Mouse (Mus musculus): ENCODE results near the gene Pet117. TPM values are rescaled to one million over a fixed set of nuclear protein-coding genes. Genes with fewer than 3 reads are reported as not detected.

Pet117 gene
- polyA plus RNA-seq, 1 experiment = 1.2 TPM

DNA sequence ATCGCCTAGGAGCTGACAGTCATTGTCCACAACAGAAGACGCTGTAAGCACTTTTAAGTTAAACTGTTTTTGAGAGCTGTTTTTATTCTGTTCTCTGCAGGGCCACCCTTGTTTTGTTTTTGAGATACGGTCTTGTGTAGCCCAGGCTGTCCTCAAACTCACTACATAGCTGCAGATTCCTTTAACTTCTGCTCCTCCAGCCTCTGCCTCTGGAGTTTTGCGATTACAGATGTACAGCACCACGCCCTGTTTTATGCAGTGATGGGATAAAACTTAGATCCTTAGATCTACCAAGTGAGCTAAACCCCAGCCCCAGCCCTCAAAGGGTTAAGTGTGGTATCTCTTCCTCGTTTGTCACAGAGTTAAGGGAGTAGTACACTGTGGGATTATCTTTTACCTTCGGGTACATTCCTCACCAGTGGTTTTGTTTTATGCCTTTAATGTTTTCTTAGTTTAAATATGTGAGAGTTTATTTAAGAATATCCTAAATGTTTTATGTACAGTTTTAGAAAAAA, 13.9 kb downstream of the Pet117 start:
- Histone ChIP-seq H3K79me2 (ENCODE audit: control insufficient read depth, insufficient read depth) (peaks cover 11% of the 10 kb centered on the region), H3K4me3 (ENCODE audit: insufficient read depth, poor library complexity, severe bottlenecking) (no peak overlapping the region), H3K36me3 (ENCODE audit: control insufficient read depth, insufficient read depth) (peaks cover 79% of the 10 kb centered on the region), H3K79me3 (ENCODE audit: low read depth) (peaks cover 7% of the 10 kb centered on the region), H3K27me3 (ENCODE audit: control insufficient read depth, insufficient read depth, insufficient read length) (no peaks in the 10 kb centered on the region), H3ac (ENCODE audit: control insufficient read depth, insufficient read length, low read depth) (no peak overlapping the region)
- TF ChIP-seq CTCF (IDR thresholded peaks at IDR 0.05; ENCODE audit: control insufficient read depth, insufficient read depth, insufficient read length) (no peak), USF1 (IDR thresholded peaks at IDR 0.05; ENCODE audit: low read depth) (no peak), MYOD1 (IDR thresholded peaks at IDR 0.05; ENCODE audit: control insufficient read depth, insufficient read length, low read depth) (no peak), MYOG (IDR thresholded peaks at IDR 0.05; ENCODE audit: control insufficient read depth, extremely low read depth, insufficient read length) (no peak), CEBPB (IDR thresholded peaks at IDR 0.05; ENCODE audit: low read depth) (no peak), FOSL1 (IDR thresholded peaks at IDR 0.05; ENCODE audit: insufficient read depth, low read length, poor library complexity, severe bottlenecking) (no peak), MAX (IDR thresholded peaks at IDR 0.05) (no peak)

DNA sequence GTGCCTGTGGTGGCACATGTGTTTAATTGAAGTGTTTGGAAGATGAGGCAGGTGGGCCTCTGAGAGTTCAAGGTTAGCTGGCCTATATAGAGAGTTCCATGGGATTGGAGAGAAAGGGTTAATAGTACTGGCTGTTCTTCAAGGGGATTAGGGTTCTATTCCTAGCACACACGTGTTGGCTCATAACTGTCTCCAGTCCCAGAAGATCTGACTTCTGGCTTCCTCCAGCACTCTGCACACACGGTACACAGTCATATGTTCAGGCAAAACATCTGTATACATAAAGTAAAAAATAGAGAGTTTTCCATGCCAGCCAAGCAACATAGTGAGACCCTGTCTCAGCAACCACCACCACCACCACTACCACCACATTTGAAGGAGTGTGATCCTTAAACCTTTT, 17.5 kb downstream of the Pet117 start:
- H3K36me3 ChIP-seq (ENCODE audit: control insufficient read depth, insufficient read depth) = peaks cover 75% of the 10 kb centered on the region
- H3K4me3 ChIP-seq (ENCODE audit: insufficient read depth, poor library complexity, severe bottlenecking) = no peak overlapping the region

GRCm38 (mm10) chr2:144388416-144388815, 19.6 kb downstream of the Pet117 start:
- H3K36me3 ChIP-seq (ENCODE audit: control insufficient read depth, insufficient read depth) = peaks cover 73% of the 10 kb centered on the region
- no peak overlapping the region for H3ac ChIP-seq (ENCODE audit: control insufficient read depth, insufficient read length, low read depth)
- TF ChIP-seq CEBPB (IDR thresholded peaks at IDR 0.05; ENCODE audit: low read depth) (no peak), USF1 (IDR thresholded peaks at IDR 0.05; ENCODE audit: low read depth) (no peak), MAX (IDR thresholded peaks at IDR 0.05) (no peak), CTCF (IDR thresholded peaks at IDR 0.05; ENCODE audit: control insufficient read depth, insufficient read depth, insufficient read length) (no peak), MYOG (IDR thresholded peaks at IDR 0.05; ENCODE audit: control insufficient read depth, extremely low read depth, insufficient read length) (no peak), FOSL1 (IDR thresholded peaks at IDR 0.05; ENCODE audit: insufficient read depth, low read length, poor library complexity, severe bottlenecking) (no peak), MYOD1 (IDR thresholded peaks at IDR 0.05; ENCODE audit: control insufficient read depth, insufficient read length, low read depth) (no peak)
- H3K27me3 ChIP-seq (ENCODE audit: control insufficient read depth, insufficient read depth, insufficient read length) = no peaks in the 10 kb centered on the region
- H3K79me2 ChIP-seq (ENCODE audit: control insufficient read depth, insufficient read depth) = no peaks in the 10 kb centered on the region
- H3K79me3 ChIP-seq (ENCODE audit: low read depth) = no peaks in the 10 kb centered on the region
- no peak overlapping the region for H3K4me3 ChIP-seq (ENCODE audit: insufficient read depth, poor library complexity, severe bottlenecking)

More for the DNA sequence above, 17.5 kb downstream of the Pet117 start:
- H3K79me2 ChIP-seq (ENCODE audit: control insufficient read depth, insufficient read depth) = no peaks in the 10 kb centered on the region
- H3ac ChIP-seq (ENCODE audit: control insufficient read depth, insufficient read length, low read depth) = no peak overlapping the region
- H3K79me3 ChIP-seq (ENCODE audit: low read depth) = no peaks in the 10 kb centered on the region
- TF ChIP-seq CTCF (IDR thresholded peaks at IDR 0.05; ENCODE audit: control insufficient read depth, insufficient read depth, insufficient read length) (no peak), USF1 (IDR thresholded peaks at IDR 0.05; ENCODE audit: low read depth) (no peak), MAX (IDR thresholded peaks at IDR 0.05) (no peak), FOSL1 (IDR thresholded peaks at IDR 0.05; ENCODE audit: insufficient read depth, low read length, poor library complexity, severe bottlenecking) (no peak), MYOG (IDR thresholded peaks at IDR 0.05; ENCODE audit: control insufficient read depth, extremely low read depth, insufficient read length) (no peak), CEBPB (IDR thresholded peaks at IDR 0.05; ENCODE audit: low read depth) (no peak), MYOD1 (IDR thresholded peaks at IDR 0.05; ENCODE audit: control insufficient read depth, insufficient read length, low read depth) (no peak)
- no peaks in the 10 kb centered on the region for H3K27me3 ChIP-seq (ENCODE audit: control insufficient read depth, insufficient read depth, insufficient read length)

DNA sequence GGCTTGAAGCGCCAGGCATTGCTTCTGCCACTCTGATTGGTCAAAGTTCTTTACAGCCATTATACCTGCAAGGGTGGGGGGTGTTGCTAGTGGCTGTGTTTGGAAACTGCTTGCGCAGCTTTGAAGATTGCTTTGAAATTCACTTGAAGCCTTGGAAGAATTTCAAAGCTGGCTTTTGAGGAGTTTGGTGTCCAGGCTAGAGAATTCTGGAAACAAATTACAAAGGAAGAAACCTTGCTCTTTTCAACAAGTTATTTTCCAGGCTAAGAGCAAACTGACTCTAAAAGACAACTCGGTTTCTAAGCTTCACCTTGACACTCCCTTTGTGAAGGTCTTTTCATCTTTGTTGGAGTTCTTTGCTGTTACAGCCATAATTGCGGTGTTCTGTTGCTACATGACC, 30.7 kb downstream of the Pet117 start:
- Histone ChIP-seq H3K79me2 (ENCODE audit: control insufficient read depth, insufficient read depth) (peaks cover 47% of the 10 kb centered on the region), H3K4me3 (ENCODE audit: insufficient read depth, poor library complexity, severe bottlenecking) (no peak overlapping the region), H3K36me3 (ENCODE audit: control insufficient read depth, insufficient read depth) (peaks cover 87% of the 10 kb centered on the region), H3ac (ENCODE audit: control insufficient read depth, insufficient read length, low read depth) (no peak overlapping the region), H3K27me3 (ENCODE audit: control insufficient read depth, insufficient read depth, insufficient read length) (no peaks in the 10 kb centered on the region), H3K79me3 (ENCODE audit: low read depth) (peaks cover 30% of the 10 kb centered on the region)
- no peak for TF ChIP-seq MYOG (IDR thresholded peaks at IDR 0.05; ENCODE audit: control insufficient read depth, extremely low read depth, insufficient read length)
- no peak for TF ChIP-seq FOSL1 (IDR thresholded peaks at IDR 0.05; ENCODE audit: insufficient read depth, low read length, poor library complexity, severe bottlenecking)
- TF ChIP-seq MYOD1 (IDR thresholded peaks at IDR 0.05; ENCODE audit: control insufficient read depth, insufficient read length, low read depth) = no peak
- TF ChIP-seq CTCF (IDR thresholded peaks at IDR 0.05; ENCODE audit: control insufficient read depth, insufficient read depth, insufficient read length) = no peak
- TF ChIP-seq CEBPB (IDR thresholded peaks at IDR 0.05; ENCODE audit: low read depth) = no peak
- TF ChIP-seq MAX (IDR thresholded peaks at IDR 0.05) = no peak
- TF ChIP-seq USF1 (IDR thresholded peaks at IDR 0.05; ENCODE audit: low read depth) = no peak

DNA sequence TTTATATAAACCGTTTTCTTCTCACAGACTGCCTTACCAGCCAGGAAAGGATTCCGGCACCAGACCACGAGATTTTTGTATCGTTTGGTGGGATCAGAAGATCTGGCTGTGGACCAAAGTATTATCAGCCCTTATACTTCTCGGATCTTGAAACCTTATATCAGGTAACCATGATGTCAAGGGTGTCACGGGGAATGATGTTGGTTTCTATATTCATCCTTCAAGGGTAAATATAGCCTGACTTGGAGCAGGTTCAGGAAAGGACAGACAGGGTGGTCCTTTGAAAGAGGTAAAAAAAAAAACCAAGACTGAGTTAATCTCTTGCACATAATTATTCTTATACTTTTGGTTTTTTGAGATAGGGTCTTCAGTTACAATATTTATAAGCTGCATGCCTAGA, 31.9 kb downstream of the Pet117 start:
- Histone ChIP-seq H3K79me2 (ENCODE audit: control insufficient read depth, insufficient read depth) (peaks cover 42% of the 10 kb centered on the region), H3K4me3 (ENCODE audit: insufficient read depth, poor library complexity, severe bottlenecking) (no peak overlapping the region), H3K36me3 (ENCODE audit: control insufficient read depth, insufficient read depth) (peaks cover 88% of the 10 kb centered on the region), H3K79me3 (ENCODE audit: low read depth) (peaks cover 28% of the 10 kb centered on the region), H3K27me3 (ENCODE audit: control insufficient read depth, insufficient read depth, insufficient read length) (no peaks in the 10 kb centered on the region), H3ac (ENCODE audit: control insufficient read depth, insufficient read length, low read depth) (no peak overlapping the region)
- TF ChIP-seq MYOG (IDR thresholded peaks at IDR 0.05; ENCODE audit: control insufficient read depth, extremely low read depth, insufficient read length) (no peak), MYOD1 (IDR thresholded peaks at IDR 0.05; ENCODE audit: control insufficient read depth, insufficient read length, low read depth) (no peak), CEBPB (IDR thresholded peaks at IDR 0.05; ENCODE audit: low read depth) (no peak), FOSL1 (IDR thresholded peaks at IDR 0.05; ENCODE audit: insufficient read depth, low read length, poor library complexity, severe bottlenecking) (no peak), CTCF (IDR thresholded peaks at IDR 0.05; ENCODE audit: control insufficient read depth, insufficient read depth, insufficient read length) (no peak), MAX (IDR thresholded peaks at IDR 0.05) (no peak), USF1 (IDR thresholded peaks at IDR 0.05; ENCODE audit: low read depth) (no peak)

Data from C2C12 (cell line).